8 mouse cellular contexts compared by ENCODE assay signal in the genomic region with DNA sequence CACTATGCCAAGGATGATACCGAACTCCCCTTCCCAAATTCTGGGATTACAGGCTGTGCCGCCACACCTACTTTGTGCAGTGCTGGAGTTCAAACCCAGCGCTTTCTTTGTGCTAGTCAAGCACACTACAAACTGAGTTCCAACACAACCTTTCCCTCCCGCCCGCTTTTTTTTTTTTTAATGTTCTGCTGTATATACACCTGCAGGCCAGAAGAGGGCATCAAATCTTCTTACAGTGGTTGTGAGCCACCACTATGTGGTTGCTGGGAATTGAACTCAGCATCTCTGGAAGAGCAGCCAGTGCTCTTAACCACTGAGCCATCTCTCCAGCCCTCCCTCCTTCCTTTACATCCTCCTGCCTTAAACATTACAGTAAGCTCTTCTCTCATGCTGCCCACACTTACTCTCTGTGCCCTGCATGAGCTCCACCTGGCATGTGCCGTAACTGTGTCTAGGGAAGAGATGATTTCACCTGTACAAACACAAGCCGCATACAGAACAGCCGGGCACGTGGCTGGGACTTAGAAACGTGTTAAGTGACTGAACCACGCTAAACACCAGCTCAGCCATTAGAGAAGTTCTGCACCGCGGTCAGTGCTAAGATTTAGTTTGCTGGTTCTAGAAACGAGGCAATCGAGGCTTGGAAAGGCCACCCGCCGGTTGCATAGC. TPM values are rescaled to one million over a fixed set of nuclear protein-coding genes. Genes with fewer than 3 reads are reported as not detected.
A peak's percentile ranks its signal among the peaks of the same experiment; 100 is the strongest.
DNase-seq lines count a peak whose midpoint lies in the region; ATAC-seq and TF ChIP-seq lines count a peak whose summit lies in the region.

No protein-coding gene starts in this region.

- no peak for DNase-seq in heart, adult 9 months (ENCODE audit: low spot score in 2 of 2)
- DNase-seq in ES-CJ7 (ENCODE audit: low read depth, low spot score): peak; percentile 85
- DNase-seq in limb, embryonic 14.5 days (ENCODE audit: low spot score): no peak
- DNase-seq in retina, embryonic 14.5 days (ENCODE audit: low spot score): peak; percentile 66
- no peak for DNase-seq in spleen, postnatal 36 days (ENCODE audit: low spot score in 2 of 2)
- DNase-seq in frontal cortex, postnatal 36 days (ENCODE audit: low spot score in 2 of 2): no peak

- no peak for ATAC-seq in heart, embryonic 12.5 days (ENCODE audit: insufficient number of reproducible peaks, low FRiP score)
- ATAC-seq in forebrain, embryonic 12.5 days (ENCODE audit: low FRiP score): peak; percentile 20; the same call in 1 of the 2 replicates
- no peak for ATAC-seq in limb, embryonic 14.5 days (ENCODE audit: low FRiP score, low read depth)

- WGBS in heart, embryonic 12.5 days: 45% methylated on average over 17 of the region's 17 CpGs
- WGBS in forebrain, embryonic 12.5 days: 49% methylated on average over 17 of the region's 17 CpGs
- WGBS in limb, embryonic 14.5 days: 47% methylated on average over 17 of the region's 17 CpGs

- H3K9me3 ChIP-seq in heart, embryonic 12.5 days (replicated peaks): no peaks in the 10 kb centered on the region
- H3K9me3 ChIP-seq in forebrain, embryonic 12.5 days: no peaks in the 10 kb centered on the region
- H3K9me3 ChIP-seq in limb, embryonic 14.5 days (ENCODE audit: control insufficient read depth, low read length): no peaks in the 10 kb centered on the region

- H3K4me3 ChIP-seq in heart, embryonic 12.5 days: peak overlapping the region; percentile 37
- H3K4me3 ChIP-seq in forebrain, embryonic 12.5 days (replicated peaks): peak overlapping the region; percentile 33
- H3K4me3 ChIP-seq in limb, embryonic 14.5 days (replicated peaks; ENCODE audit: low read length): peak overlapping the region; percentile 27

- no peak for TF ChIP-seq POLR2A in limb, embryonic 14.5 days (IDR thresholded peaks at IDR 0.05; ENCODE audit: borderline replicate concordance, extremely low read depth, insufficient read depth, insufficient read length)

- H3K36me3 ChIP-seq in heart, embryonic 12.5 days: peaks cover 4% of the 10 kb centered on the region; the same call in 1 of the 2 replicates
- no peaks in the 10 kb centered on the region for H3K36me3 ChIP-seq in forebrain, embryonic 12.5 days (replicated peaks)
- H3K36me3 ChIP-seq in limb, embryonic 14.5 days (ENCODE audit: control insufficient read depth, insufficient read depth, low read length): 0 out of 2 replicates have a peak, but pooled peaks cover 5% of the 10 kb centered on the region

- 0 out of 2 replicates have a peak, but pooled peaks cover 6% of the 10 kb centered on the region for H3K4me1 ChIP-seq in heart, embryonic 12.5 days (replicated peaks)
- peaks cover 9% of the 10 kb centered on the region for H3K4me1 ChIP-seq in forebrain, embryonic 12.5 days
- H3K4me1 ChIP-seq in limb, embryonic 14.5 days (ENCODE audit: control insufficient read depth, insufficient read depth, low read length): peaks cover 4% of the 10 kb centered on the region; the same call in 1 of the 2 replicates

- H3K27ac ChIP-seq in heart, embryonic 12.5 days (ENCODE audit: poor library complexity, severe bottlenecking): no peak overlapping the region
- no peak overlapping the region for H3K27ac ChIP-seq in forebrain, embryonic 12.5 days
- H3K27ac ChIP-seq in limb, embryonic 14.5 days (replicated peaks; ENCODE audit: low read depth, low read length): no peak overlapping the region

- H3K9ac ChIP-seq in heart, embryonic 12.5 days: peak overlapping the region; percentile 44
- peak overlapping the region; percentile 7; the same call in 1 of the 2 replicates for H3K9ac ChIP-seq in forebrain, embryonic 12.5 days
- peak overlapping the region; percentile 46 for H3K9ac ChIP-seq in limb, embryonic 14.5 days (ENCODE audit: low read depth, low read length, severe bottlenecking)

- peak overlapping the region; percentile 65 for H3K4me2 ChIP-seq in heart, embryonic 12.5 days
- peak overlapping the region; percentile 51 for H3K4me2 ChIP-seq in forebrain, embryonic 12.5 days
- H3K4me2 ChIP-seq in limb, embryonic 14.5 days (replicated peaks; ENCODE audit: low read depth, low read length, severe bottlenecking): peak overlapping the region; percentile 48

- no peaks in the 10 kb centered on the region for H3K27me3 ChIP-seq in heart, embryonic 12.5 days (replicated peaks)
- H3K27me3 ChIP-seq in forebrain, embryonic 12.5 days: no peaks in the 10 kb centered on the region
- no peaks in the 10 kb centered on the region for H3K27me3 ChIP-seq in limb, embryonic 14.5 days (ENCODE audit: control insufficient read depth, insufficient read depth, low read length)

RNA-seq across cellular contexts. Expression of gene Agtrap, which starts 13.2 kb away (rescaled TPM):
- polyA plus RNA-seq in heart, embryonic 12.5 days (2016; fragmentation: Nextera tagmentation; extraction: Ambion mirVana): 18.9 and 19.8 TPM in 2 replicates
- 8.4 and 9.2 TPM in 2 replicates for polyA plus RNA-seq in forebrain, embryonic 12.5 days (2016; fragmentation: Nextera tagmentation; extraction: Ambion mirVana)
- 11.0 and 14.6 TPM in 2 replicates for polyA plus RNA-seq in limb, embryonic 14.5 days (2012; rRNA removed)
- polyA plus RNA-seq in limb, embryonic 14.5 days (2014; fragmentation: Nextera tagmentation; extraction: Ambion mirVana): 17.6 and 20.1 TPM in 2 replicates

RNA-seq across cellular contexts. Expression of gene Mthfr, which starts 35.8 kb away (rescaled TPM):
- 15.5 and 17.0 TPM in 2 replicates for polyA plus RNA-seq in heart, embryonic 12.5 days (2016; fragmentation: Nextera tagmentation; extraction: Ambion mirVana)
- polyA plus RNA-seq in forebrain, embryonic 12.5 days (2016; fragmentation: Nextera tagmentation; extraction: Ambion mirVana): 28.7 and 32.2 TPM in 2 replicates
- 37.4 and 44.8 TPM in 2 replicates for polyA plus RNA-seq in limb, embryonic 14.5 days (2012; rRNA removed)
- polyA plus RNA-seq in limb, embryonic 14.5 days (2014; fragmentation: Nextera tagmentation; extraction: Ambion mirVana): 18.9 and 21.0 TPM in 2 replicates

RNA-seq across cellular contexts. Expression of gene Clcn6, which starts 36.0 kb away (rescaled TPM):
- polyA plus RNA-seq in heart, embryonic 12.5 days (2016; fragmentation: Nextera tagmentation; extraction: Ambion mirVana): 7.8 and 9.3 TPM in 2 replicates
- polyA plus RNA-seq in forebrain, embryonic 12.5 days (2016; fragmentation: Nextera tagmentation; extraction: Ambion mirVana): 22.4 and 27.7 TPM in 2 replicates
- 22.5 and 28.1 TPM in 2 replicates for polyA plus RNA-seq in limb, embryonic 14.5 days (2012; rRNA removed)
- polyA plus RNA-seq in limb, embryonic 14.5 days (2014; fragmentation: Nextera tagmentation; extraction: Ambion mirVana): 5.2 and 6.9 TPM in 2 replicates

RNA-seq across cellular contexts. Expression of gene Mad2l2, which starts 55.5 kb away (rescaled TPM):
- polyA plus RNA-seq in heart, embryonic 12.5 days (2016; fragmentation: Nextera tagmentation; extraction: Ambion mirVana): 36.6 and 39.3 TPM in 2 replicates
- polyA plus RNA-seq in forebrain, embryonic 12.5 days (2016; fragmentation: Nextera tagmentation; extraction: Ambion mirVana): 76.1 and 81.6 TPM in 2 replicates
- polyA plus RNA-seq in limb, embryonic 14.5 days (2012; rRNA removed): 55.9 and 56.9 TPM in 2 replicates
- polyA plus RNA-seq in limb, embryonic 14.5 days (2014; fragmentation: Nextera tagmentation; extraction: Ambion mirVana): 66.0 and 77.8 TPM in 2 replicates

RNA-seq across cellular contexts. Expression of gene Draxin, which starts 55.8 kb away (rescaled TPM):
- 0.05 and 0.08 TPM in 2 replicates for polyA plus RNA-seq in heart, embryonic 12.5 days (2016; fragmentation: Nextera tagmentation; extraction: Ambion mirVana)
- polyA plus RNA-seq in forebrain, embryonic 12.5 days (2016; fragmentation: Nextera tagmentation; extraction: Ambion mirVana): 6.4 and 8.0 TPM in 2 replicates
- polyA plus RNA-seq in limb, embryonic 14.5 days (2012; rRNA removed): 1.5 and 1.7 TPM in 2 replicates
- polyA plus RNA-seq in limb, embryonic 14.5 days (2014; fragmentation: Nextera tagmentation; extraction: Ambion mirVana): 0.45 and 0.50 TPM in 2 replicates

Comparison
In these comparisons a context has a peak if more than half of its experiments do, and no peak if none do; other contexts are left out.
1. DNase-seq: peak in ES-CJ7 (single experiment) and retina, embryonic 14.5 days (single experiment); none in heart, adult 9 months (0 of 2), limb, embryonic 14.5 days (single experiment), spleen, postnatal 36 days (0 of 2) and frontal cortex, postnatal 36 days (0 of 2).
2. Peak in every context shown above with its lines, with median percentiles within 50 percentile points of each other: H3K4me2 ChIP-seq, H3K4me3 ChIP-seq and H3K9ac ChIP-seq.